Mouse (Mus musculus) CH12.LX (cell line): ENCODE data around the gene Wdfy3. TPM values are rescaled to one million over a fixed set of nuclear protein-coding genes. Genes with fewer than 3 reads are reported as not detected.

ENCODE experiments used
- DNase-seq: peaks from one replicate; pipeline ENCODE4 v3.0.0-alpha.2; 2013; ENCODE audit errors: extremely low read depth
- H3K27ac ChIP-seq: 2 replicates; pipeline ENCODE4 v1.5.1; 2012; ENCODE audit warnings: low read depth, mild to moderate bottlenecking, control low read depth, moderate library complexity; ENCODE audit not compliant: insufficient read depth
- H3K27me3 ChIP-seq: replicated peaks from 2 replicates; pipeline ENCODE3; 2012; ENCODE audit warnings: inconsistent platforms
- H3K36me3 ChIP-seq, 2 experiments: replicated peaks in 1 of 2; 2 replicates each; pipeline versions ENCODE3 to v1.6.1; 2012; ENCODE audit warnings: inconsistent platforms in 1 of 2, low read length in 1 of 2, mild to moderate bottlenecking in 1 of 2, mixed read lengths in 1 of 2, moderate library complexity in 1 of 2; ENCODE audit not compliant: control insufficient read depth in 1 of 2, insufficient read depth in 1 of 2
- H3K4me1 ChIP-seq, 2 experiments: 2 replicates each; pipeline ENCODE4 v1.6.1; 2012; ENCODE audit warnings: inconsistent platforms in 1 of 2, moderate library complexity in 1 of 2; ENCODE audit not compliant: insufficient read depth in 2 of 2, control insufficient read depth in 1 of 2
- H3K4me2 ChIP-seq: 2 replicates; pipeline ENCODE4 v1.6.1; 2012; ENCODE audit warnings: low read depth, mild to moderate bottlenecking, control low read depth; ENCODE audit not compliant: poor library complexity, insufficient read depth, severe bottlenecking
- H3K4me3 ChIP-seq, 3 experiments: fragments of 150-350 bp in 1 of 3; sonication (generic) in 1 of 3; replicated peaks in 1 of 3; 2 replicates each; pipeline versions ENCODE3 to v1.5.1; 2011 to 2012; ENCODE audit warnings: low read depth in 2 of 3, low read length in 2 of 3, mild to moderate bottlenecking in 2 of 3, moderate library complexity in 2 of 3, control low read depth in 1 of 3, improper control_type of control experiment in 1 of 3, inconsistent platforms in 1 of 3, mixed read lengths in 1 of 3; ENCODE audit not compliant: poor library complexity in 1 of 3
- H3K79me2 ChIP-seq: replicated peaks from 2 replicates; pipeline ENCODE4 v1.6.1; 2012; ENCODE audit warnings: mild to moderate bottlenecking, moderate library complexity; ENCODE audit not compliant: control insufficient read depth, poor library complexity, insufficient read depth, severe bottlenecking; ENCODE audit errors: extremely low read depth
- H3K9ac ChIP-seq: 2 replicates; pipeline ENCODE4 v1.6.1; 2012; ENCODE audit warnings: low read depth, mild to moderate bottlenecking, control low read depth, moderate library complexity; ENCODE audit not compliant: insufficient read depth
- H3K9me3 ChIP-seq: replicated peaks from 2 replicates; pipeline ENCODE3; 2012; ENCODE audit warnings: low read length, inconsistent platforms, mixed read lengths
- E2F4 ChIP-seq: IDR thresholded peaks from 2 replicates; pipeline ENCODE4 v1.6.1; 2011; ENCODE audit warnings: low read depth, low read length, improper control_type of control experiment; ENCODE audit not compliant: insufficient replicate concordance
- ETS1 ChIP-seq: conservative IDR thresholded peaks from 2 replicates; pipeline ENCODE4 v1.6.1; 2012; ENCODE audit warnings: low read depth, mild to moderate bottlenecking, inconsistent platforms, low read length, improper control_type of control experiment, moderate library complexity
- JUN ChIP-seq: IDR thresholded peaks from 2 replicates; pipeline ENCODE4 v1.6.1; 2011; ENCODE audit warnings: low read depth, mild to moderate bottlenecking, low read length, improper control_type of control experiment, moderate library complexity; ENCODE audit not compliant: insufficient read depth
- KAT2A ChIP-seq: IDR thresholded peaks from 2 replicates; pipeline ENCODE4 v1.6.1; 2012; ENCODE audit warnings: low read length, improper control_type of control experiment, inconsistent platforms; ENCODE audit not compliant: insufficient replicate concordance
- MAFK ChIP-seq: IDR thresholded peaks from 2 replicates; pipeline ENCODE4 v1.6.1; 2011; ENCODE audit warnings: low read length, improper control_type of control experiment; ENCODE audit not compliant: insufficient replicate concordance
- NELFE ChIP-seq: IDR thresholded peaks from 2 replicates; pipeline ENCODE4 v1.6.1; 2011; ENCODE audit warnings: low read depth, low read length, improper control_type of control experiment
- POLR2A ChIP-seq: IDR thresholded peaks from 2 replicates; pipeline ENCODE4 v1.6.1; 2011; ENCODE audit warnings: low read depth, mild to moderate bottlenecking, improper control_type of control experiment, low read length
- POLR2AphosphoS2 ChIP-seq: IDR thresholded peaks from 2 replicates; pipeline ENCODE4 v1.6.1; 2011; ENCODE audit warnings: low read depth, low read length, improper control_type of control experiment
- SIN3A ChIP-seq: IDR thresholded peaks from 2 replicates; pipeline ENCODE4 v1.6.1; 2012; ENCODE audit warnings: low read length, improper control_type of control experiment, inconsistent platforms
- SMC3 ChIP-seq: IDR thresholded peaks from 2 replicates; pipeline ENCODE4 v1.6.1; 2011; ENCODE audit warnings: low read depth, low read length, improper control_type of control experiment
- TCF12 ChIP-seq: IDR thresholded peaks from 2 replicates; pipeline ENCODE4 v1.6.1; 2014; ENCODE audit warnings: low read depth, mild to moderate bottlenecking, inconsistent platforms, low read length, improper control_type of control experiment
- USF1 ChIP-seq: IDR thresholded peaks from 2 replicates; pipeline ENCODE4 v1.6.1; 2014; ENCODE audit warnings: low read depth, mild to moderate bottlenecking, inconsistent platforms, low read length, improper control_type of control experiment
- ZKSCAN1 ChIP-seq: IDR thresholded peaks from 2 replicates; pipeline ENCODE4 v1.6.1; 2012; ENCODE audit warnings: low read depth, inconsistent platforms, low read length, improper control_type of control experiment, borderline replicate concordance
- ZNF384 ChIP-seq: IDR thresholded peaks from 2 replicates; pipeline ENCODE4 v1.6.1; 2012; ENCODE audit warnings: low read depth, low read length, improper control_type of control experiment, inconsistent platforms
- dilution Hi-C: fragments of 300-500 bp; cut with MboI; formaldehyde crosslinking; loops from 2 replicates; pipeline ENCODE4 v1.14.3; 2020; ENCODE audit warnings: low sequenced_read_pairs; ENCODE audit not compliant: extremely low pct_unique_long_range_greater_than_20kb, extremely low pct_ligation_motif_present
- in situ Hi-C: fragments of 300-500 bp; cut with MboI; formaldehyde crosslinking; loops from 3 replicates; pipeline ENCODE4 v1.14.3; 2019; ENCODE audit warnings: low sequenced_read_pairs, low pct_ligation_motif_present, low pct_unique_long_range_greater_than_20kb, mixed read lengths
- polyA plus RNA-seq: library from polyadenylated mRNA; unstranded; fragments of >175 nt; gene quantifications from 2 replicates; pipeline ENCODE4 v1.2.1, GENCODE M21; 2012; ENCODE audit warnings: low read depth; ENCODE audit not compliant: insufficient read length
- total RNA-seq, 2 experiments: library from RNA; depleted of rRNA; stranded (reverse); fragments of 300-350 nt in 1 of 2; fragments of >200 nt in 1 of 2; gene quantifications; 2 replicates each; pipeline ENCODE4 v1.2.3; 2012 to 2014

Wdfy3 gene
- total and polyA plus RNA-seq, 3 experiments = not detected

GRCm38 (mm10) chr5:102033281-102033680 is 36.4 kb downstream of the Wdfy3 start:
- DNase-seq = no peak
- H3K4me3 ChIP-seq = no peak overlapping the region
- no peak overlapping the region for H3K27ac ChIP-seq
- H3K36me3 ChIP-seq = no peaks in the 10 kb centered on the region
- dilution Hi-C loops (no loop called here), in situ Hi-C loops (no loop called here)
- no peak overlapping the region for H3K4me2 ChIP-seq
- no peak overlapping the region for H3K9ac ChIP-seq
- H3K79me2 ChIP-seq = no peaks in the 10 kb centered on the region
- TF ChIP-seq KAT2A = no peak
- H3K4me1 ChIP-seq = no peaks in the 10 kb centered on the region
- H3K9me3 ChIP-seq = peaks cover 64% of the 10 kb centered on the region
- H3K27me3 ChIP-seq = no peaks in the 10 kb centered on the region

GRCm38 (mm10) chr5:102032594-102033240 is 37.0 kb downstream of the Wdfy3 start:
- in situ Hi-C loops = no loop called here
- no peak overlapping the region for H3K9ac ChIP-seq
- H3K9me3 ChIP-seq = peaks cover 65% of the 10 kb centered on the region
- H3K79me2 ChIP-seq = no peaks in the 10 kb centered on the region
- H3K4me2 ChIP-seq = no peak overlapping the region
- H3K4me3 ChIP-seq = no peak overlapping the region
- TF ChIP-seq TCF12 (no peak), POLR2A (no peak), E2F4 (no peak), USF1 (no peak), JUN (no peak), SMC3 (no peak), ZNF384 (no peak), NELFE (no peak)
- no peak overlapping the region for H3K27ac ChIP-seq
- DNase-seq = no peak
- no peaks in the 10 kb centered on the region for H3K4me1 ChIP-seq
- no peaks in the 10 kb centered on the region for H3K36me3 ChIP-seq
- dilution Hi-C loops = no loop called here
- no peaks in the 10 kb centered on the region for H3K27me3 ChIP-seq

- H3K36me3 ChIP-seq = no peaks in the 10 kb centered on the region
- H3K79me2 ChIP-seq = no peaks in the 10 kb centered on the region
- no peaks in the 10 kb centered on the region for H3K27me3 ChIP-seq
- H3K9ac ChIP-seq = no peak overlapping the region
- in situ Hi-C loops (no loop called here), dilution Hi-C loops (no loop called here)
- no peak for TF ChIP-seq MAFK
- no peak for TF ChIP-seq SIN3A
- no peak for TF ChIP-seq ZKSCAN1
- TF ChIP-seq ETS1 = no peak
- TF ChIP-seq POLR2AphosphoS2 = no peak
- DNase-seq = no peak
- H3K4me3 ChIP-seq = no peak overlapping the region
- H3K4me1 ChIP-seq = no peaks in the 10 kb centered on the region
- H3K27ac ChIP-seq = no peak overlapping the region
- H3K4me2 ChIP-seq = no peak overlapping the region
- peaks cover 68% of the 10 kb centered on the region for H3K9me3 ChIP-seq
Observed at GRCm38 (mm10) chr5:102032191-102032590, 37.5 kb downstream of the Wdfy3 start.
